Mouse (Mus musculus) midbrain, embryonic 15.5 days (tissue): ENCODE measurements at regions not wholly inside any gene's neighbourhood (a gene's known extent, or its start where the extent isn't known, plus 50 kb on each side); places are given as distances from the start of the nearest gene placed in this dataset.

Experiments used
- ATAC-seq: fragments of 200-750 bp; cut with Nextera tagmentation; replicated peaks from 2 replicates; pipeline ENCODE4 v1.8.0; 2017; ENCODE audit warnings: moderate TSS enrichment
- H3K27ac ChIP-seq: fragments of 300-500 bp; sonication (generic); 2 replicates; pipeline ENCODE4 v1.5.1; 2015; ENCODE audit warnings: mild to moderate bottlenecking, inconsistent platforms
- H3K27me3 ChIP-seq: fragments of 300-500 bp; sonication (generic); replicated peaks from 2 replicates; pipeline ENCODE4 v1.6.1; 2015; ENCODE audit warnings: inconsistent platforms
- H3K36me3 ChIP-seq: fragments of 300-500 bp; sonication (generic); replicated peaks from 2 replicates; pipeline ENCODE4 v1.6.1; 2015; ENCODE audit warnings: inconsistent platforms
- H3K4me1 ChIP-seq: fragments of 300-500 bp; sonication (generic); 2 replicates; pipeline ENCODE4 v1.6.1; 2015; ENCODE audit warnings: inconsistent platforms
- H3K4me2 ChIP-seq: fragments of 300-500 bp; sonication (generic); 2 replicates; pipeline ENCODE4 v1.6.1; 2015; ENCODE audit warnings: inconsistent platforms, mild to moderate bottlenecking, moderate library complexity
- H3K4me3 ChIP-seq: fragments of 300-500 bp; sonication (generic); 2 replicates; pipeline ENCODE4 v1.5.1; 2015; ENCODE audit warnings: mild to moderate bottlenecking, inconsistent platforms
- H3K9ac ChIP-seq: fragments of 300-500 bp; sonication (generic); 2 replicates; pipeline ENCODE4 v1.6.1; 2015; ENCODE audit warnings: mild to moderate bottlenecking, inconsistent platforms
- H3K9me3 ChIP-seq: fragments of 300-500 bp; sonication (generic); 2 replicates; pipeline ENCODE4 v1.6.1; 2016; ENCODE audit warnings: inconsistent platforms
- WGBS: fragments of 180-500 bp; shearing (Covaris S2); methylation state at CpG from one replicate; pipeline ENCODE4 v1.1.7; 2015; ENCODE audit warnings: mixed read lengths; 5-methylcytosine and 5-hydroxymethylcytosine counted together

- H3K4me1 ChIP-seq: no peaks in the 10 kb centered on the region
- no peak overlapping the region for H3K4me2 ChIP-seq
- no peak for ATAC-seq
- 0 out of 2 replicates have a peak, but pooled peaks cover 5% of the 10 kb centered on the region for H3K9me3 ChIP-seq
- WGBS: 65% methylated on average over 7 of the region's 7 CpGs
- no peaks in the 10 kb centered on the region for H3K36me3 ChIP-seq
- no peak overlapping the region for H3K4me3 ChIP-seq
- no peak overlapping the region for H3K27ac ChIP-seq
- no peak overlapping the region for H3K9ac ChIP-seq
- H3K27me3 ChIP-seq: no peaks in the 10 kb centered on the region
Observed at GRCm38 (mm10) chr7:145056320-145056719, 116.6 kb upstream of the Ccnd1 start.

GRCm38 (mm10) chr7:145051616-145052015 is 111.9 kb upstream of the Ccnd1 start:
- Histone ChIP-seq H3K27ac (no peak overlapping the region), H3K27me3 (no peaks in the 10 kb centered on the region), H3K4me3 (no peak overlapping the region), H3K9me3 (0 out of 2 replicates have a peak, but pooled peaks cover 5% of the 10 kb centered on the region), H3K4me2 (no peak overlapping the region), H3K9ac (no peak overlapping the region), H3K36me3 (no peaks in the 10 kb centered on the region), H3K4me1 (no peaks in the 10 kb centered on the region)
- ATAC-seq: no peak

- Histone ChIP-seq H3K9me3 (0 out of 2 replicates have a peak, but pooled peaks cover 5% of the 10 kb centered on the region), H3K4me2 (no peak overlapping the region), H3K4me1 (no peaks in the 10 kb centered on the region), H3K9ac (no peak overlapping the region), H3K36me3 (no peaks in the 10 kb centered on the region), H3K27me3 (no peaks in the 10 kb centered on the region), H3K4me3 (no peak overlapping the region), H3K27ac (no peak overlapping the region)
- WGBS: 90% methylated on average over 3 of the region's 3 CpGs
- no peak for ATAC-seq
Observed at GRCm38 (mm10) chr7:145050729-145051128, 111.0 kb upstream of the Ccnd1 start.

- H3K4me2 ChIP-seq: no peak overlapping the region
- WGBS: 82% methylated on average over 5 of the region's 5 CpGs
Observed at GRCm38 (mm10) chr7:145048481-145048877, 108.8 kb upstream of the Ccnd1 start.

DNA sequence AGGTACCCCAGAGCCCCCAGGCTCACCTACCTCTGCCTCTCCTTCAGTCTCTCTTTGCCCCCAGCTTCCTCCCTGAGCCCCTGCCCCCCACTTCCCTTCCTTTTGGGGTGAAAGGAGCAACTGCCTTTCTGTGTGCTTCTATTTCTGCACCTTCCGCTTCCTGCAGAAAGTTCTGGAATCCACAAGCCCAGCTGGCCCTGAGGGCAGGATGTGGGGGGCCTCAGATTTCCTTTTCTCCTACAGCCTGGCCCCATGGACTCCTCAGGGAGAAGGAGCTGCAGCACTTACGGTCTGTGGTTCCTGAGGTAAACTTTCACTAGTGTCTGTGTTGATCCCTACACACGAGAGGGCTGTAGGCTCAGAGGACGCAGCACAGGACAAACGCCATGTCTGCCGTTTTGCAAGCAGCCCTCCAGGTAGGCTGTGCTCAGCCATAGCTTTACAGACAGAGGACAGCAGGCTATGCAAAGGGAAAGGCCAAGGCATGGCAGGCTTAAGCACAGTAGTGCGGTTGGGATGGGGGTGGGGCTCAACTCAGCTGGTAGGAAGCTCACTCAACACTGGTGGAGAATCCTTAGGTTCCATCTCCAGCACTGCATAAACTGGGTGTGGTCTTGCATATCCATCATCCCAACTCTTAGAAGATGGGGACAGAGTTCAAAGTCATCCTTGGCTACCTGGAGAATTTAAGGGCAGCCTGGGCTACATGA is 108.2 kb upstream of the Ccnd1 start:
- H3K9me3 ChIP-seq: no peaks in the 10 kb centered on the region
- H3K4me1 ChIP-seq: no peaks in the 10 kb centered on the region
- ATAC-seq: no peak
- H3K9ac ChIP-seq: no peak overlapping the region
- H3K4me2 ChIP-seq: no peak overlapping the region
- no peaks in the 10 kb centered on the region for H3K36me3 ChIP-seq
- 86% methylated on average over 7 of the region's 7 CpGs for WGBS
- H3K27ac ChIP-seq: no peak overlapping the region
- H3K27me3 ChIP-seq: no peaks in the 10 kb centered on the region
- H3K4me3 ChIP-seq: no peak overlapping the region

More at GRCm38 (mm10) chr7:145048481-145048877, 108.8 kb upstream of the Ccnd1 start:
- no peak for ATAC-seq
- no peaks in the 10 kb centered on the region for H3K36me3 ChIP-seq
- no peaks in the 10 kb centered on the region for H3K9me3 ChIP-seq
- no peak overlapping the region for H3K4me3 ChIP-seq
- no peaks in the 10 kb centered on the region for H3K27me3 ChIP-seq
- H3K9ac ChIP-seq: no peak overlapping the region
- H3K27ac ChIP-seq: no peak overlapping the region
- no peaks in the 10 kb centered on the region for H3K4me1 ChIP-seq

- H3K9ac ChIP-seq: no peak overlapping the region
Observed at GRCm38 (mm10) chr7:145045230-145045629, 105.5 kb upstream of the Ccnd1 start.

GRCm38 (mm10) chr7:145043455-145044149 is 103.9 kb upstream of the Ccnd1 start:
- no peaks in the 10 kb centered on the region for H3K4me1 ChIP-seq
- H3K27ac ChIP-seq: no peak overlapping the region
- WGBS: 74% methylated on average over 7 of the region's 7 CpGs

More at GRCm38 (mm10) chr7:145045230-145045629, 105.5 kb upstream of the Ccnd1 start:
- Histone ChIP-seq H3K4me1 (no peaks in the 10 kb centered on the region), H3K36me3 (no peaks in the 10 kb centered on the region), H3K4me3 (no peak overlapping the region), H3K27me3 (no peaks in the 10 kb centered on the region), H3K9me3 (no peaks in the 10 kb centered on the region), H3K4me2 (no peak overlapping the region), H3K27ac (no peak overlapping the region)
- ATAC-seq: no peak
- WGBS: 80% methylated on average over 1 of the region's 1 CpGs

GRCm38 (mm10) chr7:145040871-145041270 is 101.1 kb upstream of the Ccnd1 start:
- WGBS: 85% methylated on average over 8 of the region's 8 CpGs
- no peaks in the 10 kb centered on the region for H3K36me3 ChIP-seq

More at GRCm38 (mm10) chr7:145043455-145044149, 103.9 kb upstream of the Ccnd1 start:
- Histone ChIP-seq H3K4me2 (no peak overlapping the region), H3K9ac (no peak overlapping the region), H3K9me3 (no peaks in the 10 kb centered on the region), H3K27me3 (no peaks in the 10 kb centered on the region), H3K36me3 (no peaks in the 10 kb centered on the region), H3K4me3 (no peak overlapping the region)
- no peak for ATAC-seq

DNA sequence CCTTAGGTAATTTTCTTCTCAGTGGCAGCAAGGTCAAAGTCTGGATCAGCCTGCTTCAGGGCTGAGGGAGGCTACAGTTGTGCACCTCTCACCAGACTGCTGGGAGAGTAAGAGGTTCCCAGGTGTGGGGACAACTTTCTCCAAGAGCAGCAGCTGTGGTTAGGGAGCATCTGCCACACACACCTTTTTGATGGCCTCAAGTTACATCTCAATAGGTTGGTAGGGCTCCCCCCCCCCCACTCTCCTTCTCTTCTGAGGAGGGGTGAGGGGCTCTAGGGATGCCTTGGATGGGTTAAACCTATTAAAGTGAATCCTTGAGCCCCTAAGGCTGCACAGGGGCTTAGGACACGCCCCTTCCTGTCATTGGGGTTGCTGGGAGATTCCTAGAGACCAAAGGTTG is 94.7 kb upstream of the Ccnd1 start:
- Histone ChIP-seq H3K4me3 (no peak overlapping the region), H3K4me1 (peaks cover 8% of the 10 kb centered on the region), H3K27ac (no peak overlapping the region), H3K9ac (no peak overlapping the region), H3K27me3 (no peaks in the 10 kb centered on the region), H3K9me3 (no peaks in the 10 kb centered on the region), H3K36me3 (no peaks in the 10 kb centered on the region), H3K4me2 (no peak overlapping the region)
- 64% methylated on average over 1 of the region's 1 CpGs for WGBS
- no peak for ATAC-seq

More at GRCm38 (mm10) chr7:145040871-145041270, 101.1 kb upstream of the Ccnd1 start:
- ATAC-seq: no peak
- no peaks in the 10 kb centered on the region for H3K4me1 ChIP-seq
- H3K9me3 ChIP-seq: no peaks in the 10 kb centered on the region
- no peak overlapping the region for H3K4me2 ChIP-seq
- no peak overlapping the region for H3K4me3 ChIP-seq
- no peak overlapping the region for H3K9ac ChIP-seq
- H3K27ac ChIP-seq: no peak overlapping the region
- H3K27me3 ChIP-seq: no peaks in the 10 kb centered on the region

- Histone ChIP-seq H3K36me3 (no peaks in the 10 kb centered on the region), H3K4me2 (peak overlapping the region; percentile 89), H3K9me3 (no peaks in the 10 kb centered on the region), H3K27me3 (no peaks in the 10 kb centered on the region), H3K4me3 (peak overlapping the region; percentile 39), H3K4me1 (peaks cover 8% of the 10 kb centered on the region), H3K27ac (no peak overlapping the region), H3K9ac (peak overlapping the region; percentile 39; the same call in 1 of the 2 replicates)
- 5% methylated on average over 7 of the region's 7 CpGs for WGBS
- peak; percentile 63; the same call in 1 of the 2 replicates for ATAC-seq
Observed at GRCm38 (mm10) chr7:145031275-145031674, 91.5 kb upstream of the Ccnd1 start.

DNA sequence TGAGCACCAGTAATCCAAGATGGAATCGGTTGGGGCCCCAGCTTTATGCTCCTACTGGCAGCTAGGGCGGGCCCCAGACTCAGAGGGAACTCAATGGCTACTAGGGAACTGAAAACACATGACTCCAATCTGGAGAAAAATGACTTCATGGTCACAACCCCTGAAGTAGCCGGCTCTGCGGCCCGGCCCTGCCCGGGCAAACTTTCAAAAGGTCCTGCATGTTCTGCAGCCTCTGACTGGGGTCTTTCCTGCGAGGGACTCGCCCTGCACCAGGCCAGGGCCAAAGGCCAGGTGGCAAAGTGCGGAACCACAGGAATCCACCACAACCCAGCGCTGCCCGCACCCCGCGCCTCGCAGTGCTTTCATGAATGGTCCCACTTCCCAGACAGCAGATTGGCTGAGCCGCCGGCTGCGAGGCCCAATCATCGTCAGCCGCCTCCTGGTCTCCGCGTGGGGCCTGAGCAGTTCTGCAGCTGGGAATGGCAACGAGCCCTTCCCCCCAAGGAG is 91.0 kb upstream of the Ccnd1 start:
- WGBS: 1% methylated on average over 22 of the region's 22 CpGs
- Histone ChIP-seq H3K9ac (peak overlapping the region; percentile 39), H3K4me2 (peak overlapping the region; percentile 89), H3K4me3 (peak overlapping the region; percentile 39), H3K36me3 (no peaks in the 10 kb centered on the region), H3K9me3 (no peaks in the 10 kb centered on the region), H3K4me1 (peaks cover 8% of the 10 kb centered on the region), H3K27me3 (no peaks in the 10 kb centered on the region), H3K27ac (no peak overlapping the region)
- ATAC-seq: peak; percentile 97

DNA sequence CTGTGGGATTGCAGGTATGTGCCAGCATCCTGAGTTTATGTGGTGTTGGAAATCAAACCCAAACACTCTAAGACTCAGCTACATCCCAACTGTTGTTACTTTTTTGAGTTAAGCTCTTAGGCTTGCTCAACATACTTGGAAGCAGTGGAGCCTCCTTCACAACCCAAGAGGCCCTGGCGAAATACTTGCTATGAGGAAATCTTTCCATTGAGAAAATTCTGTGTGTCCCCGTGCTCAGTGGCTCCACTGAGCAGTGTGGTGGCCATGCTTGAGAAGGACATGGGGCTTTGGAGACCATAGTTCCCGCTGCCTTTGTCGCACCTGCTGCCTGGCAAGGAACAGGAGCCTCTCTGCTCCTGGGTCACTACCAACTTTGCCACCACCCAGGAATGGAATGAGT is 89.9 kb upstream of the Ccnd1 start:
- ATAC-seq: no peak
- no peak overlapping the region for H3K27ac ChIP-seq
- no peak overlapping the region for H3K9ac ChIP-seq
- no peak overlapping the region for H3K4me3 ChIP-seq
- no peaks in the 10 kb centered on the region for H3K9me3 ChIP-seq
- H3K4me1 ChIP-seq: peaks cover 8% of the 10 kb centered on the region
- H3K4me2 ChIP-seq: no peak overlapping the region
- 93% methylated on average over 4 of the region's 4 CpGs for WGBS
- no peaks in the 10 kb centered on the region for H3K27me3 ChIP-seq
- H3K36me3 ChIP-seq: no peaks in the 10 kb centered on the region
